Mouse (Mus musculus): Measurements from ENCODE around the gene Tob2. TPM values are rescaled to one million over a fixed set of nuclear protein-coding genes. Genes with fewer than 3 reads are reported as not detected.

Tob2 gene
- polyA plus RNA-seq, 1 experiment: 31.6 TPM

DNA sequence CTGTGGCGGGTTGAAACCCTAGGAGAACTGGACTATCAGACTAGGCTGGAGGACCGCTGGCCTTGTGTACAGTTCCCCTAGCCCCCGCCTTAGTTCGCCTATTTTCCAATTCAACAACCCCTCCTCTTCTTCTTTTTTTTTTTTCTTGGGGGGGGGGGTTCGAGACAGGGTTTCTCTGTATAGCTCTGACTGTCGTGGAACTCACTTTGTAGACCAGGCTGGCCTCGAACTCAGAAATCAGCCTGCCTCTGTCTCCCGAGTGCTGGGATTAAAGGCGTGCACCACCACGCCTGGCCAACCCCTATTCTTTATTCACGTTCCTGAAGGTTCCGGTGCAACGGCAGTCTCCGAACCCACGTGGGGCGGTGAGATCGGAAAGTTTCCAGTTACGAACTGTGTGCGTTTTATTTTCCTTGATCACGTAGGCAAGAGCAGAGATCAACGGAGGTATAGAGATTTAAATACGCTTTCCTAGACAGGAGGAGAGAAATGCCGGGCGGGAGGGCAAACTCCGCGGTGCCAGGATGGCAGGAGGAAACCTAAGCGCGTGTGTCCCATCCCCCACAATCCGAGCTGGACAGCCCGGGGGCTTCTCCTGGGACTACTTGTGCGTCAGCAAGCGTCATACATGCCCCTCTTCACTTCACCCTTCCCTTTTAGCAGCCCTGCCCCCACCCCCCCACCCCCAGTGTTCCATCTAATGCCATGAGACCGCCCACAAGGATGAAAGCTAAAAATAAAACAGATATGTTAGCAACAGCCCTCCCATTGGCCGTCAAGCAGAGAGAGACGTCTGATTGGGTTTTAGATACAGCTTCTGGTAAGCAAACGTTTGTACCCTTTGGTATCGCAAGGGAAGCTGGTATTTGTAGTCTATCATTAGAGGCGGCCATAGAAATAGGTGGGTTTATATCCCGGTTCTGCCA is 997 bp upstream of the Tob2 start:
- no peak for TF ChIP-seq CTCF (conservative IDR thresholded peaks at IDR 0.05; ENCODE audit: insufficient read depth, insufficient read length, low read depth, low read length)
- TF ChIP-seq POLR2A (IDR thresholded peaks at IDR 0.05; ENCODE audit: low read depth, low read length): peak; percentile 64
- under 1% methylated on average over 39 of the region's 39 CpGs for WGBS
- peak overlapping the region; percentile 100 for H3K27ac ChIP-seq (ENCODE audit: insufficient read depth, low read depth, low read length)
- H3K36me3 ChIP-seq (ENCODE audit: control insufficient read depth, insufficient read depth, low read length): no peaks in the 10 kb centered on the region; the same call in 1 of the 2 replicates
- H3K4me1 ChIP-seq (ENCODE audit: control insufficient read depth, insufficient read depth, low read length): peaks cover 4% of the 10 kb centered on the region; the same call in 1 of the 2 replicates
- peak overlapping the region; percentile 87 for H3K4me3 ChIP-seq (ENCODE audit: insufficient read depth, low read depth, low read length)
- peak; percentile 97 for DNase-seq
- H3K27me3 ChIP-seq (replicated peaks; ENCODE audit: control insufficient read depth, insufficient read depth, low read length): no peaks in the 10 kb centered on the region

DNA sequence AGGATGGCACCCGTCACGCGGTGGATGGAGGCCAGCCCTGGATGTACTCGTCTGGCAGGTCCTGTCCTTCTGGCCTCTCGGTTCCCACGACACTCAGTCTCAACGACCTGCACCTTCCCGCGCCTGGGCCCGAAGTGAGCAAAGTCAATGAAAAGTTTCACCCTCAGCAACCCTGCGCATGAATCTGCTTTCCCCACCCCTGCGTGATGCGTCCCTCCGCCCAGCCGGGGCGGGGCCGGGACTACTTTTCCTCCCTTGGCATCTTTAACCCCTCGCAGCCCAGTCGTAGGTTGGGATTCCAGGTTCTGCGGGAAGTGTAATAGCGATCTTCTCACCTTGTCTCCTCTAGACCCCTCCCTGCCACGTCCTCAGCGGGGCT is 469 bp downstream of the Tob2 start:
- no peaks in the 10 kb centered on the region for H3K27me3 ChIP-seq (replicated peaks; ENCODE audit: control insufficient read depth, insufficient read depth, low read length)
- DNase-seq: peak; percentile 97
- H3K27ac ChIP-seq (ENCODE audit: insufficient read depth, low read depth, low read length): peak overlapping the region; percentile 100
- TF ChIP-seq POLR2A (IDR thresholded peaks at IDR 0.05; ENCODE audit: low read depth, low read length) (peak; percentile 100), CTCF (conservative IDR thresholded peaks at IDR 0.05; ENCODE audit: insufficient read depth, insufficient read length, low read depth, low read length) (no peak)
- under 1% methylated on average over 23 of the region's 23 CpGs for WGBS
- H3K36me3 ChIP-seq (ENCODE audit: control insufficient read depth, insufficient read depth, low read length): no peaks in the 10 kb centered on the region; the same call in 1 of the 2 replicates
- H3K4me3 ChIP-seq (ENCODE audit: insufficient read depth, low read depth, low read length): peak overlapping the region; percentile 87
- peaks cover 7% of the 10 kb centered on the region; the same call in 1 of the 2 replicates for H3K4me1 ChIP-seq (ENCODE audit: control insufficient read depth, insufficient read depth, low read length)

DNA sequence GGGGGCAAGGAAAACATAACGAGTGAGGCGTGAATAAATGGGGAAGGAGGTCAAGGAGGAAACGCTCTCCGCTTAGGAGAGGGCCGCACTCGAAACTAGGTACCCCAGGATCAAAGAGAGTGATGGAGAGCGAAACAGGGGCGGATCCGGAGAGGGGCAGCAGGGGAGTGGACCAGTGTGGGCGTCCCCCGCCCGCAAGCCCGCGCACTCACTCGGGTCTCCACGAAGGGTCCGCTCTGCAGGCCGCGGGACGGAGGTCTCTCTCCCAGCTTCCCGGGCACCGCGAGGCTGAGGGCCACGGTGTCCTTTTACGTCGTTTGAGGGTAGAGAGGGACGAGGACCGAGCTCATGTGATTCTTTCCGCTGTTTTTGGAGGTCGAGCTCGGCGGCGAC is 876 bp downstream of the Tob2 start:
- peak overlapping the region; percentile 97 for H3K27ac ChIP-seq (ENCODE audit: insufficient read depth, low read depth, low read length)
- H3K27me3 ChIP-seq (replicated peaks; ENCODE audit: control insufficient read depth, insufficient read depth, low read length): no peaks in the 10 kb centered on the region
- no peaks in the 10 kb centered on the region; the same call in 1 of the 2 replicates for H3K36me3 ChIP-seq (ENCODE audit: control insufficient read depth, insufficient read depth, low read length)
- under 1% methylated on average over 33 of the region's 33 CpGs for WGBS
- no peak for TF ChIP-seq CTCF (conservative IDR thresholded peaks at IDR 0.05; ENCODE audit: insufficient read depth, insufficient read length, low read depth, low read length)
- no peak for TF ChIP-seq POLR2A (IDR thresholded peaks at IDR 0.05; ENCODE audit: low read depth, low read length)
- H3K4me1 ChIP-seq (ENCODE audit: control insufficient read depth, insufficient read depth, low read length): peaks cover 11% of the 10 kb centered on the region; the same call in 1 of the 2 replicates
- H3K4me3 ChIP-seq (ENCODE audit: insufficient read depth, low read depth, low read length): peak overlapping the region; percentile 87
- DNase-seq: no peak

DNA sequence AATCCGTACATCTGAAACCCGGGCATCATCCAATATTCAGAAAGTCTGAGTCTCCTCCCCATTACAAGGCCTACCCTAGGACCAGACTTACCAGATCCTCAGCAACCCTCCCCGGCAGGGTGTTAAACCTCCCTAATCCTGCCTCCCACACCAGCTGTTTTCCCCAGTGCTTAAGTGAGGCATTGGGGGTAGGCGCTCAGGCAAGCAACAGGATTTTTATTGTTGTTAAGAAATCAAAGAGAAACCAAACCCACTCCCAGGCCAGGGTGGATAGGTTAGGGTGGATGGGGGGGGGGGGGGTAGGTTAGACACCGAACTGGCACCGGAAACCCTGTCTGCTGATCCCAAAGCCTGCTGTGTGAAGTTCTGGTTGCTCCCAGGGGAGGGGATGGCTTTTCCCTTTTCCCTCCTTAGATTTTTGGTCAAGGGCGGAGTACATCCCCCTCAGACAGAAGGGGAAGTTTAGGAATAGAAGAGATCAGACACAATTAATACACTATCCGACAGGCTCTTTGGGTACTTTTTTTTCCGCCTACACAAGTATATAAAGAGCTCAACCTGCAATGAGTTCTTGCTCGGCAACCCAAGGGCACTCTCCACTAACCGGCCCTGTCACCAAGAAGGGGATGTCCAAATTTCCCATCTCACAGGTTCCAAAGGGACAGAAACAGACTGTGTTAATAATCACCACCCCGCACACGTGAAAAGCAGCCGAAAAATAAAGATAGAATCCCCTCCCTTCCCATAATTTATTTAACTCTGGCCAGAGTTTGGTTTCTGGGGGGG is 1.5 kb downstream of the Tob2 start:
- peak; percentile 33 for DNase-seq
- Histone ChIP-seq H3K36me3 (ENCODE audit: control insufficient read depth, insufficient read depth, low read length) (no peaks in the 10 kb centered on the region; the same call in 1 of the 2 replicates), H3K4me3 (ENCODE audit: insufficient read depth, low read depth, low read length) (peak overlapping the region; percentile 87), H3K27me3 (replicated peaks; ENCODE audit: control insufficient read depth, insufficient read depth, low read length) (no peaks in the 10 kb centered on the region), H3K4me1 (ENCODE audit: control insufficient read depth, insufficient read depth, low read length) (peaks cover 11% of the 10 kb centered on the region; the same call in 1 of the 2 replicates), H3K27ac (ENCODE audit: insufficient read depth, low read depth, low read length) (peak overlapping the region; percentile 97)
- 0% methylated on average over 14 of the region's 14 CpGs for WGBS
- TF ChIP-seq POLR2A (IDR thresholded peaks at IDR 0.05; ENCODE audit: low read depth, low read length) (no peak), CTCF (conservative IDR thresholded peaks at IDR 0.05; ENCODE audit: insufficient read depth, insufficient read length, low read depth, low read length) (no peak)

DNA sequence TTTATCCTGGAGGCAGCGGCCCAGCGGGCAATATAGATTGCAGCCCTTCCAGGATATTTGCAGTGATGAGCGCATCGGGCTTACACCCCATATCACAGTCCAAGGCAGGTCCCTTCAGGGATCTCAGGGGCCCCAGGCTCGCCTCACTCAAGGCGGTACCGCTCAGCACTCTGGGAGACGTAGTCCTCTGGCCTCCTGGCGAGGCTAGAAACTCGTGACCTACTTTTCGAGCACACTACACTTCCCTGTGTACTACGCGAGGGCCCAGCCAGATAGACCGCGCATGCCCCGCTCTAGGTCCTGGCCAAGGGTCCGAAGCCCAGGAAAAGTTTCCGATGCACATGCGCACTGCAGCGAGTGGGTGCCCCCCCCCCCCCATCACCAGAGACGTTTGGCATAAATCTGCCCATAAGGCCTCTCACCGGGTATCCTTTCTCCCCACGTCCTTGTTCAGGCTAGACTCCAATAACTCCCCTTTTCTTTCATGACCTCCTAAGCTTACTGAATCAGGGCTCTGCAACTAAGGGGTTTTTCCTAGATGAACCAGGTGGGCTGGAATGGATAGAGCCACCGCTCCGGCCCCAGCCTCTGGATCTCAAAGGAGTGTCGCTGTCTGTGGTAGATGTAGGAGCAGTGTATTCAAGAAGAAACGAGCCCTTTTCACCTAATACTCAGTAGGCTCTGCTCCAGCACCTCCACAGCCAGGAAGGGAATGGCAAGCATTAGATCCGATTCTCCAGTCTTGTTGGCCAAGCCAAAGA is 2.4 kb downstream of the Tob2 start:
- H3K4me1 ChIP-seq (ENCODE audit: control insufficient read depth, insufficient read depth, low read length): peaks cover 11% of the 10 kb centered on the region; the same call in 1 of the 2 replicates
- DNase-seq: peak; percentile 95
- peaks cover 3% of the 10 kb centered on the region for H3K36me3 ChIP-seq (ENCODE audit: control insufficient read depth, insufficient read depth, low read length)
- peak overlapping the region; percentile 87 for H3K4me3 ChIP-seq (ENCODE audit: insufficient read depth, low read depth, low read length)
- peak overlapping the region; percentile 97 for H3K27ac ChIP-seq (ENCODE audit: insufficient read depth, low read depth, low read length)
- peak; percentile 55 for TF ChIP-seq POLR2A (IDR thresholded peaks at IDR 0.05; ENCODE audit: low read depth, low read length)
- TF ChIP-seq CTCF (conservative IDR thresholded peaks at IDR 0.05; ENCODE audit: insufficient read depth, insufficient read length, low read depth, low read length): no peak
- no peaks in the 10 kb centered on the region for H3K27me3 ChIP-seq (replicated peaks; ENCODE audit: control insufficient read depth, insufficient read depth, low read length)
- under 1% methylated on average over 28 of the region's 28 CpGs for WGBS

DNA sequence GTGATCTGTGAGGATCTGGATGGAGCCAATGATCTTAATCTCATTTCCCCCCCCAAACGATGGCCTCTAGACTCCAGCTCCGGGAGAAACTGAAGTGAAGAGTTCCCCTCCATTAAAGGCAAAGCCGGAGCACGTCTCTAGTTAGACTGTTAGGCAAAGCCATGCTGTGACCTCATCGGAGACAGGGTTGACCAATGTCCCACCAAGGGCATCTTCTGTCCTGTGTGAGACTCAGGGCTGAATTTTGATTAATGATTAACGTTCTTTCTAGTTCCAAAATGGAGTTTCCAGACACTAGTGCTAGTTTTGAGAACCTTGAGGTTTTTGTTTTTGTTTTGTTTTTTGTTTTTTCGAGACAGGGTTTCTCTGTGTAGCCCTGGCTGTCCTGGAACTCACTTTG is 5.5 kb downstream of the Tob2 start:
- 0 out of 2 replicates have a peak overlapping the region, but pooled peaks have one; percentile 6 for H3K4me3 ChIP-seq (ENCODE audit: insufficient read depth, low read depth, low read length)
- 33% methylated on average over 7 of the region's 7 CpGs for WGBS
- no peaks in the 10 kb centered on the region for H3K27me3 ChIP-seq (replicated peaks; ENCODE audit: control insufficient read depth, insufficient read depth, low read length)
- H3K36me3 ChIP-seq (ENCODE audit: control insufficient read depth, insufficient read depth, low read length): peaks cover 14% of the 10 kb centered on the region
- peak overlapping the region; percentile 51 for H3K27ac ChIP-seq (ENCODE audit: insufficient read depth, low read depth, low read length)
- TF ChIP-seq POLR2A (IDR thresholded peaks at IDR 0.05; ENCODE audit: low read depth, low read length) (no peak), CTCF (conservative IDR thresholded peaks at IDR 0.05; ENCODE audit: insufficient read depth, insufficient read length, low read depth, low read length) (no peak)
- DNase-seq: peak; percentile 75
- peaks cover 11% of the 10 kb centered on the region; the same call in 1 of the 2 replicates for H3K4me1 ChIP-seq (ENCODE audit: control insufficient read depth, insufficient read depth, low read length)
